ENCODE assay signal across 16 mouse cellular contexts in genomic region chr13:48046201-48046750, GRCm38 (mm10).
A peak's percentile ranks its signal among the peaks of the same experiment; 100 is the strongest.
DNase-seq lines count a peak whose midpoint lies in the region; ATAC-seq and TF ChIP-seq lines count a peak whose summit lies in the region.
"Had no signal": no experiment of that assay in that cellular context is flagged by ENCODE, and none has a peak within 500 bp of the region (broad histone marks: within the 10 kb centered on the region; RNA-seq: fewer than 3 reads in every experiment).

No protein-coding gene starts in this region.

- no peak overlapping the region for H3K9ac ChIP-seq in intestine, embryonic 14.5 days (ENCODE audit: low read length)
- H3K9ac ChIP-seq in intestine, embryonic 16.5 days (ENCODE audit: low read depth, low read length) = no peak overlapping the region
- no peak overlapping the region for H3K9ac ChIP-seq in lung, postnatal 0 days (replicated peaks; ENCODE audit: low read depth)
- H3K9ac ChIP-seq: embryonic facial prominence, embryonic 12.5 days; liver, embryonic 13.5 days had no signal

- no peak for TF ChIP-seq EP300 in lung, postnatal 0 days (IDR thresholded peaks at IDR 0.05)

- ATAC-seq in intestine, embryonic 14.5 days (replicated peaks; ENCODE audit: low FRiP score, low TSS enrichment, low read depth) = no peak
- no peak for ATAC-seq in intestine, embryonic 16.5 days
- no peak for ATAC-seq in lung, postnatal 0 days

- no peak overlapping the region; the same call in 1 of the 2 replicates for H3K4me2 ChIP-seq in intestine, embryonic 14.5 days (ENCODE audit: low read length)
- no peak overlapping the region for H3K4me2 ChIP-seq in intestine, embryonic 16.5 days (ENCODE audit: low read depth, low read length)
- H3K4me2 ChIP-seq in lung, postnatal 0 days (replicated peaks; ENCODE audit: low read depth, low read length) = no peak overlapping the region
- H3K4me2 ChIP-seq: embryonic facial prominence, embryonic 12.5 days; liver, embryonic 13.5 days had no signal

- H3K9me3 ChIP-seq in intestine, embryonic 14.5 days (ENCODE audit: control insufficient read depth, low read length) = no peaks in the 10 kb centered on the region
- H3K9me3 ChIP-seq in intestine, embryonic 16.5 days (ENCODE audit: control insufficient read depth, low read length) = no peaks in the 10 kb centered on the region
- no peaks in the 10 kb centered on the region for H3K9me3 ChIP-seq in lung, postnatal 0 days (ENCODE audit: low read length)
- H3K9me3 ChIP-seq: embryonic facial prominence, embryonic 12.5 days; liver, embryonic 13.5 days had no signal

- TF ChIP-seq CTCF in cerebellum, adult 2 months (IDR thresholded peaks at IDR 0.05; ENCODE audit: borderline replicate concordance, insufficient read depth, low read depth, low read length) = no peak
- TF ChIP-seq CTCF in lung, postnatal 0 days (IDR thresholded peaks at IDR 0.05) = no peak

- no peaks in the 10 kb centered on the region for H3K4me1 ChIP-seq in cerebellum, adult 2 months (ENCODE audit: control insufficient read depth, insufficient read depth, low read length)
- H3K4me1 ChIP-seq in intestine, embryonic 14.5 days (replicated peaks; ENCODE audit: control insufficient read depth, insufficient read depth, low read length) = no peaks in the 10 kb centered on the region; the same call in 1 of the 2 replicates
- no peaks in the 10 kb centered on the region for H3K4me1 ChIP-seq in intestine, embryonic 16.5 days (ENCODE audit: control insufficient read depth, insufficient read depth, low read length)
- H3K4me1 ChIP-seq in lung, postnatal 0 days (ENCODE audit: insufficient read depth, low read depth, low read length) = no peaks in the 10 kb centered on the region
- H3K4me1 ChIP-seq: embryonic facial prominence, embryonic 12.5 days; liver, embryonic 13.5 days; megakaryocyte, embryonic 14.5 days had no signal

- no peak overlapping the region for H3K27ac ChIP-seq in cerebellum, adult 2 months (ENCODE audit: insufficient read depth, low read length)
- no peak overlapping the region for H3K27ac ChIP-seq in intestine, embryonic 14.5 days (ENCODE audit: low read depth)
- no peak overlapping the region for H3K27ac ChIP-seq in intestine, embryonic 16.5 days (ENCODE audit: low read length)
- no peak overlapping the region for H3K27ac ChIP-seq in lung, postnatal 0 days (ENCODE audit: low read length)
- H3K27ac ChIP-seq: embryonic facial prominence, embryonic 12.5 days; liver, embryonic 13.5 days had no signal

- peak; percentile 17 for DNase-seq in cerebellum, postnatal 10 days
- no peak for DNase-seq in cerebellum, adult 2 months
- peak; percentile 49 for DNase-seq in intestine, embryonic 14.5 days (ENCODE audit: low spot score)
- peak; percentile 9 for DNase-seq in right cerebral cortex, postnatal 4 days
- DNase-seq in right cerebral cortex, adult 2 months (ENCODE audit: low spot score in 2 of 2) = no peak
- DNase-seq in retina, postnatal 1 day = no peak
- DNase-seq in lung, postnatal 0 days (ENCODE audit: low spot score) = no peak
- DNase-seq: heart, postnatal 10 days; kidney, adult 18-20 months; kidney, postnatal 14 days; liver, embryonic 13.5 days; lung, postnatal 10 days had no signal

- H3K27me3 ChIP-seq in cerebellum, adult 2 months (ENCODE audit: control insufficient read depth, insufficient read depth, low read length) = no peaks in the 10 kb centered on the region; the same call in 1 of the 2 replicates
- H3K27me3 ChIP-seq in intestine, embryonic 14.5 days (replicated peaks; ENCODE audit: control insufficient read depth, insufficient read depth, low read length) = no peaks in the 10 kb centered on the region
- H3K27me3 ChIP-seq in intestine, embryonic 16.5 days (replicated peaks; ENCODE audit: control insufficient read depth, insufficient read depth, low read length) = no peaks in the 10 kb centered on the region
- no peaks in the 10 kb centered on the region for H3K27me3 ChIP-seq in lung, postnatal 0 days (replicated peaks; ENCODE audit: insufficient read depth, low read length)
- H3K27me3 ChIP-seq: CH12.LX; embryonic facial prominence, embryonic 12.5 days; liver, embryonic 13.5 days; megakaryocyte, embryonic 14.5 days had no signal

- H3K36me3 ChIP-seq in intestine, embryonic 14.5 days (ENCODE audit: control insufficient read depth, insufficient read depth, low read length) = no peaks in the 10 kb centered on the region
- no peaks in the 10 kb centered on the region for H3K36me3 ChIP-seq in intestine, embryonic 16.5 days (ENCODE audit: control insufficient read depth, insufficient read depth, low read length)
- H3K36me3 ChIP-seq in lung, postnatal 0 days (ENCODE audit: insufficient read depth, low read length) = no peaks in the 10 kb centered on the region
- H3K36me3 ChIP-seq: embryonic facial prominence, embryonic 12.5 days; liver, embryonic 13.5 days had no signal

- 41% methylated on average over 25 of the region's 25 CpGs for WGBS in cerebellum, adult 2 months
- WGBS in intestine, embryonic 14.5 days = 51% methylated on average over 25 of the region's 25 CpGs
- WGBS in intestine, embryonic 16.5 days = 61% methylated on average over 25 of the region's 25 CpGs
- 73% methylated on average over 25 of the region's 25 CpGs for WGBS in lung, postnatal 0 days

- no peak for TF ChIP-seq POLR2A in cerebellum, adult 2 months (IDR thresholded peaks at IDR 0.05; ENCODE audit: borderline replicate concordance, insufficient read depth, low read length)

- no peak overlapping the region for H3K4me3 ChIP-seq in cerebellum, adult 2 months (replicated peaks; ENCODE audit: insufficient read depth, low read depth, low read length)
- no peak overlapping the region for H3K4me3 ChIP-seq in intestine, embryonic 14.5 days (ENCODE audit: low read depth, low read length)
- no peak overlapping the region for H3K4me3 ChIP-seq in intestine, embryonic 16.5 days (ENCODE audit: low read length)
- no peak overlapping the region for H3K4me3 ChIP-seq in lung, postnatal 0 days (ENCODE audit: low read depth, low read length)
- H3K4me3 ChIP-seq: embryonic facial prominence, embryonic 12.5 days; liver, embryonic 13.5 days; megakaryocyte, embryonic 14.5 days had no signal

Comparison
In these comparisons a context has a peak if more than half of its experiments do, and no peak if none do; other contexts are left out.
1. DNase-seq: peak in cerebellum, postnatal 10 days (2 of 2), intestine, embryonic 14.5 days (single experiment) and right cerebral cortex, postnatal 4 days (single experiment); none in cerebellum, adult 2 months (0 of 2), right cerebral cortex, adult 2 months (0 of 2), retina, postnatal 1 day (single experiment) and lung, postnatal 0 days (single experiment).